Mouse (Mus musculus): ENCODE measurements at regions not wholly inside any gene's neighbourhood (a gene's known extent, or its start where the extent isn't known, plus 50 kb on each side); places are given as distances from the start of the nearest gene placed in this dataset.
A peak's percentile ranks its signal among the peaks of the same experiment; 100 is the strongest.

DNA sequence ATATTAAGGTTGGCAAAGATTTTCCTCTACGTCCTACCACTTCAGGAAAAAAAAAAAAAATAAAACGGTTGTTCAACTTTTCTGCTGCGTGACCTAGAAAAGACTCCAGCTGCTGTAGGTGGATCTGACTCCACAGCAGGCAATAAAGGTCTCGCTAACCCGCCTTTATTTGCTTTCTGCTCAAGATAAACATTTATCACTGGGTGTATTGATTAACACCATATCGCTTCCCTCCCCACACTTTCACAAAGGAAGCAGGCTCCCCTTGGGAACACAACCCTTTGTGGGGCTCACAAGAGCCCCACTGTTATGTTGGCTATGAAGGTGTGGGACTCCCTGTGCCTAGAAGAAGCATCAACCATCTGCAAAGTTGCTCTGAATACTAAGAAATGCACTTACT lies 85.1 kb downstream of the Foxa2 start:
- Histone ChIP-seq H3K4me3 (no peak overlapping the region), H3K4me1 (0 out of 2 replicates have a peak, but pooled peaks cover 3% of the 10 kb centered on the region), H3K9ac (no peak overlapping the region), H3K27ac (no peak overlapping the region), H3K4me2 (no peak overlapping the region), H3K9me3 (replicated peaks) (no peaks in the 10 kb centered on the region), H3K36me3 (no peaks in the 10 kb centered on the region), H3K27me3 (replicated peaks) (no peaks in the 10 kb centered on the region)
- 45% methylated on average over 6 of the region's 6 CpGs for WGBS (ENCODE audit: insufficient replicate concordance)
- ATAC-seq = no peak

DNA sequence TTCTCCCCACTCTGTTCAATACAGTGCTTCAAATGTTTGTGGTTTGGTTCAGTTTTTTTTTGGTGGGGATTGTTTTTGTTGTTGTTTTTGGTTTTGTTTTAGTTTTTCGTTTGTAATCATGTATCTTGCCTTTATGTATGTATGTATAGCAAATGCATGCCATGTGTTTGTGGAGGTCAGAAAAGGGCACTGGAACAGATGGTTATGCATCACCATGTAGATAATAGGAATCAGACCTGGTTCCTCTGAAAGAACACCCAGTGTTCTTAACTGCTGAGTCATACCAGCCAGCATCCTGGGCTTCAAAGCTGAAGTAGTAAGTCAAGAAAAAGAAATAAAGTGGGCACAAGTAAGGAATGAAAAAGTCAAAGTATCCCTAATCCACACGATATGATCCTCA lies 92.6 kb downstream of the Foxa2 start:
- 50% methylated on average over 2 of the region's 2 CpGs for WGBS (ENCODE audit: insufficient replicate concordance)
- no peaks in the 10 kb centered on the region for H3K36me3 ChIP-seq
- H3K27ac ChIP-seq = no peak overlapping the region
- H3K4me2 ChIP-seq = no peak overlapping the region
- no peak for ATAC-seq
- H3K27me3 ChIP-seq (replicated peaks) = no peaks in the 10 kb centered on the region
- no peak overlapping the region for H3K9ac ChIP-seq
- no peak overlapping the region for H3K4me3 ChIP-seq
- H3K9me3 ChIP-seq (replicated peaks) = no peaks in the 10 kb centered on the region
- no peaks in the 10 kb centered on the region for H3K4me1 ChIP-seq

DNA sequence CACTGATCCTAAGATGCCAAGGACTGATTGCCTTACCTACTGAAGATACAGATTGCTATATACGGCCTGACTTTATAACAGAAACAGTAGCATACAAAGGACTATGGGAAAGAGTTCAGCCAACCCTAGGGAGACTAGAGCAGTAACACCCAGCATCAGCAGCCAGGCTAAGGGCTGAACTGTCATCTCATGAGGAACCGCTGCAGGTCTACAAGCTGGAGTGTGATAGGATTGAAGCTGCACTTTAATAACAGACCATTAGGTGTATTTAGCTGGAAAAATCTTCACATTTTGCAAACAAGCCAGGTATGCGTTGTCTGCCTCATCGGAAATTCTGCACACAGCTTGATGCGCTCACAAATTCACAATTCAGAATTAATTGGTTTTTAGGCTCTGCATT lies 95.5 kb downstream of the Foxa2 start:
- WGBS (ENCODE audit: insufficient replicate concordance) = 82% methylated on average over 5 of the region's 5 CpGs

DNA sequence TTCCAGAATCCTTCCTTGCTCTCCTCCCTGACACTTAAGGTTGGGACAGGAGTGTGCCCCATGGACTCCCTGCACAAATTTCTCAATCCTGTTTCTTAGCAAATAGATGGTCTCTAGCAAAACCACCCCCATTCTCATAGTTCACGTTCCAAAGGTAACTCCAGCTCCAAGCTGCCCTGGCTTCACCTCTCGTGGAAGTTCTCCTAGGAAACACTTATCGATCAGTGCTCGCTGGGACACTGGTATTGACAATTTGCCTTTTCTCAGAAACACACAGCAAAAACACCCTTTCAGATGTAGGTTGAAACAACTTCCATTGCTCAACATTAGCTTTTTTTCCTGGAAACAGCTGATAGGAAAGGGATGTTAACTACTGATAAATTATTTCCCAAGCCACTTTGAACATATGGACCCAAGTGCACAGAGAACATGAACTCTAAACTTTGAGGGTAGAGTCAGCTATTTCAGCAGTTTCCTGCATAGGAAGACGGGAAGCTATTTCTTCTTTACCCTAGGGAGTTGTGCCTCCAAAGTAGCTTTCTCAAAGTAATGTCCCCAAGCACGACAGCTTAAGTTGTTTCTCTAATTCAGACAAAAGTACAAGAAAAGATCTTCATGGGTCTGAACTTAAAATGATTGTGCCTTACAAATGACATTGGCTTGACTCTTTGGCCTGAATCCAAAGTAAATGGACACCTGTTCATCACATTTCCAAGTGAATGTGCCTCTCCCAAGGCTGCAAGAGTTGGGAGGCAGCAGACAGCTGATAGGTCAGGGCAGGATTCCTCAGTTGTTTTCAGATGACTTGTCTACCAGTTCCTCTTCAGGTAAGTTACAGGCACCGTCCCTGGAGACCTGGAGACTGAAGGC lies 102.4 kb downstream of the Foxa2 start:
- Histone ChIP-seq H3K9me3 (replicated peaks) (no peaks in the 10 kb centered on the region), H3K4me2 (no peak overlapping the region), H3K9ac (no peak overlapping the region), H3K27ac (no peak overlapping the region), H3K27me3 (replicated peaks) (no peaks in the 10 kb centered on the region), H3K36me3 (no peaks in the 10 kb centered on the region), H3K4me1 (0 out of 2 replicates have a peak, but pooled peaks cover 4% of the 10 kb centered on the region), H3K4me3 (no peak overlapping the region)
- no peak for ATAC-seq
- 60% methylated on average over 7 of the region's 7 CpGs for WGBS (ENCODE audit: insufficient replicate concordance)

More for the DNA sequence above, 95.5 kb downstream of the Foxa2 start:
- Histone ChIP-seq H3K27ac (no peak overlapping the region), H3K9me3 (replicated peaks) (no peaks in the 10 kb centered on the region), H3K9ac (no peak overlapping the region), H3K36me3 (no peaks in the 10 kb centered on the region), H3K27me3 (replicated peaks) (no peaks in the 10 kb centered on the region), H3K4me1 (no peaks in the 10 kb centered on the region), H3K4me3 (no peak overlapping the region), H3K4me2 (no peak overlapping the region)
- no peak for ATAC-seq

DNA sequence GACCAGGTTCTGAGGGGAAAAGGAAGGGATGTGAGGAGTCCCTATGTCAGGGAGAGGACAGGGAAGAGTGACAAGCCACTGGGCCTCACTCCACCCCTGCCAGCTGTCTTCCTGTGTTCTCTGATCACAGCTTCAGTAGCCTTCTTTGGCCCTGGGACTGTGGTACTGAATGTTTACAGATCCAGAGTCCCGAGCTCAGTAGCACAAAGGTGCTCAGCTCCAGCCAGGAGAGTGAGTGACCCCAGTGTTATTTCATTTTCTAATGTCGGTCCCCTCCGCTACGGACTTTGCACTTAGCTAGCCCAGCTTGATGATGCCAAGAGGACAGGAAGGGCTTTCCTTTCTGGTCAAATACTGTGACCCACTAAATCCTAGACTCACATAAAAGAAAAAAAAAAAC lies 104.2 kb downstream of the Foxa2 start:
- ATAC-seq = peak; percentile 80
- Histone ChIP-seq H3K4me1 (0 out of 2 replicates have a peak, but pooled peaks cover 4% of the 10 kb centered on the region), H3K4me3 (no peak overlapping the region), H3K9ac (no peak overlapping the region), H3K4me2 (no peak overlapping the region), H3K27me3 (replicated peaks) (no peaks in the 10 kb centered on the region), H3K36me3 (no peaks in the 10 kb centered on the region), H3K27ac (0 out of 2 replicates have a peak overlapping the region, but pooled peaks have one; percentile 10), H3K9me3 (replicated peaks) (no peaks in the 10 kb centered on the region)
- 65% methylated on average over 4 of the region's 4 CpGs for WGBS (ENCODE audit: insufficient replicate concordance)

DNA sequence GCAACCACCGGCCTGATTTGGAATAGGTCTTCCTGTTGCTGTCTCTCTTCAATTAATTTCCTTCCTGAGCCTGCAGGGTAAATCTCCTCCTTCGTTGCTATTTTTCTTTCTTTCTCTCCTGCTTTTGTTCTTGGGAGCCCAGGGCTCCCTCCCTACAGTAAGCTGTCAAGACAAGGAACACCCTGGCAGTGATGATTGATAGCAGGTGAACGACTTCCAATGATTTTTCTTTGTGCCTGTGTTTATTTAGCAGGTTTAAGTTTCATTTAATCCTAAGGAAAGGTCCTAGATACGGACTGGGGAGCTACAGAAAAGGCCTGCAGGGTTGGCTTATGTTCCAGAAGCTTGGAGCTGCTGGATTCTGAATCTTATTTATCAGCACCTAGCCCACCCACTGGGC lies 105.5 kb downstream of the Foxa2 start:
- Histone ChIP-seq H3K36me3 (no peaks in the 10 kb centered on the region), H3K27me3 (replicated peaks) (no peaks in the 10 kb centered on the region), H3K9ac (no peak overlapping the region), H3K4me2 (no peak overlapping the region), H3K27ac (no peak overlapping the region), H3K9me3 (replicated peaks) (no peaks in the 10 kb centered on the region), H3K4me1 (0 out of 2 replicates have a peak, but pooled peaks cover 4% of the 10 kb centered on the region), H3K4me3 (no peak overlapping the region)
- WGBS (ENCODE audit: insufficient replicate concordance) = 26% methylated on average over 4 of the region's 4 CpGs
- ATAC-seq = no peak

DNA sequence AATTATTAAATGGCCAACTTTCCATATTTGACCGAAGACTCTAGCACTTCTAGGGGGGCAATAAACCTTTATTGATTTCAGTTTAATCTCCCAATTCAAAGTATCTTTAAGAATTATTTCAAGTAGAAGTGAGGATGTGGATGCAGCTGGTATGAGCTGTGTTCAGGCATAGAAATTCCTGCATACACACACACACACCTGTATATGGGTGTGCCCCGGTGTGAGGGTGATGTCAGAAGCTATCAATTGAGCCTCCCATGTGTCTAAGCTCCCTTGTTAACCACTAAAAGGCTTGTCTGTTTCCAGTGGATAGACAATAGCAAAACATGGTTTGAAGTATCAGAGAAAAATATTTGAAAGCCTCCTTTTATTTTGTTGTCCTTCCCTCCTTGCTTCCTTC lies 114.3 kb downstream of the Foxa2 start:
- WGBS (ENCODE audit: insufficient replicate concordance) = 65% methylated on average over 2 of the region's 2 CpGs
- ATAC-seq = no peak

DNA sequence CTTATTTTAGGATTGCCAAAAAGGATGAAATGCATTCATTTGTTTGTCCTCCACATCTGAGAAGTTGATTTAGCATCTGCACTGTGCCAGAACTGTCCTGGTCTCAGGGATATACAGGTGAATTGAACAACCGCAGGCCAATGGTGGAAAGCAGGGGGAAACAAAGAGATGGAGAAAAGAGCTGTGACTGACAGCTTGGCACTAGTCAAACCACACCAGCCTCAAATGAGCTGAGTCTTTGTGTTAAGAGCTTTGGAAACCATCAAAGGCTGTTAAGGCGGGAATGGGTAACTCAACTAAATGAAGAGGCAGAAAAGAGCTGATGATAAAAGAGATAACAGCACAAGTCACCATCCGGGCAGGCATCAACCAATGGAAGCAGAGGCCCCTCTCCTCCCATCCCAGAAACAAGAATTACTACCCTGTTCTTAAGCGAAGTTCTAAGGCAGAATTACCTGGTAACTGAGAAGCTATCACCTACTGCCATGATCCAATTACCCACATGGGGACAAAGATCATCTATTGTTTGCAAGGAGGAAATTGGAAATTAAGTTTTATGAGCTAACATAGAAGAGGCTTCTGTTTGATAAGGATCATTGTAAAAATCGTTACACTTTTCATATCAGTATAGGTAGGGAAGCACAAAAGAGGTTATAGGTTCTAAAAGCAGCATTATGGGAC lies 117.6 kb downstream of the Foxa2 start:
- no peak overlapping the region for H3K9ac ChIP-seq
- no peaks in the 10 kb centered on the region for H3K9me3 ChIP-seq (replicated peaks)
- no peaks in the 10 kb centered on the region for H3K27me3 ChIP-seq (replicated peaks)
- ATAC-seq = no peak
- H3K4me1 ChIP-seq = no peaks in the 10 kb centered on the region
- no peak overlapping the region for H3K4me2 ChIP-seq
- no peak overlapping the region for H3K27ac ChIP-seq
- no peak overlapping the region for H3K4me3 ChIP-seq
- no peaks in the 10 kb centered on the region for H3K36me3 ChIP-seq
- WGBS (ENCODE audit: insufficient replicate concordance) = 48% methylated on average over 5 of the region's 5 CpGs

More for the DNA sequence above, 114.3 kb downstream of the Foxa2 start:
- no peak overlapping the region for H3K9ac ChIP-seq
- no peak overlapping the region for H3K4me2 ChIP-seq
- H3K9me3 ChIP-seq (replicated peaks) = no peaks in the 10 kb centered on the region
- no peak overlapping the region for H3K27ac ChIP-seq
- no peaks in the 10 kb centered on the region for H3K4me1 ChIP-seq
- no peak overlapping the region for H3K4me3 ChIP-seq
- H3K36me3 ChIP-seq = no peaks in the 10 kb centered on the region
- no peaks in the 10 kb centered on the region for H3K27me3 ChIP-seq (replicated peaks)

DNA sequence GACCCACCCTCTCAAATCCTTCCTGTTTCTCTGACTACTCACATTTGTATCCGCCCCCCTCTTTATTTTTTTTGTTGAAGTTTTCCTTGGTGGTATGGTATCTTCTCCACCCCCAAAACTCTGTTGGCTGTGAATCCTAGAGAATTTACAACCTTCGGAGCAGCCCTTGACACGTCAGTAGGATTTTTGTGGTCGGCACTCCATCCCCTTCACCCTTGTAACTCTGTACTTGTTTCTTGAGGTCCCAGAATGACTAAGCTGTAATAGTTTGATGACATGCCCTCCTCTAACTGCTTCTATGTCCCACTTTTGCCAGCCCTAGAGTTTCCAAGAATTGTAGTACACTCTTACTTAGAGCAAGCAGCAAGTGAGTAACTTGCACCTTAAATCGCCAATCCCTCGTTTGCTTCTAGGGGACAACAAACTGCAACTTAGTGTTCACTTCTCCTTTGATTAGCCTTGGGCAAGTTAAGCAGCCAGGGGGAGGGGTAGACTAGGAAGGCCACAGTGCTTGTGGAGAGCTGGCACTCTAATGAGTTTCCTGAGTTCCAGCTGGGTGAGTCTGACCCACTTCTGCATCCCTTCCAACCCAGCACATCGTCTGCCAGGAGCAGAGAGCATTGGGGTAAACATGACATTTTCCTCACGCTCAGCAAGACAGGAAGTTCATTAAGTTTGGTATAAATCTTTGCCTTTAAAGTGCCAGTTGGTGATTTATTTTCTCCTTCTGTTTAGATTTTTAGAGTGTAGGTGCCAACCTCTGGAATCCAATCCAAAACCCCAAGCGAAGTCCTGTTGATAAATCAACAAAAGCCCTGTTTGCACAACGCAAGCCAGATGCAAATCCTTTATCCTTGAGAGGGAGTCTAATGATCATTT lies 118.7 kb downstream of the Foxa2 start:
- Histone ChIP-seq H3K27me3 (replicated peaks) (no peaks in the 10 kb centered on the region), H3K4me1 (no peaks in the 10 kb centered on the region), H3K9ac (no peak overlapping the region), H3K4me3 (no peak overlapping the region), H3K36me3 (no peaks in the 10 kb centered on the region), H3K27ac (no peak overlapping the region), H3K9me3 (replicated peaks) (no peaks in the 10 kb centered on the region), H3K4me2 (no peak overlapping the region)
- no peak for ATAC-seq
- WGBS (ENCODE audit: insufficient replicate concordance) = 48% methylated on average over 10 of the region's 10 CpGs

DNA sequence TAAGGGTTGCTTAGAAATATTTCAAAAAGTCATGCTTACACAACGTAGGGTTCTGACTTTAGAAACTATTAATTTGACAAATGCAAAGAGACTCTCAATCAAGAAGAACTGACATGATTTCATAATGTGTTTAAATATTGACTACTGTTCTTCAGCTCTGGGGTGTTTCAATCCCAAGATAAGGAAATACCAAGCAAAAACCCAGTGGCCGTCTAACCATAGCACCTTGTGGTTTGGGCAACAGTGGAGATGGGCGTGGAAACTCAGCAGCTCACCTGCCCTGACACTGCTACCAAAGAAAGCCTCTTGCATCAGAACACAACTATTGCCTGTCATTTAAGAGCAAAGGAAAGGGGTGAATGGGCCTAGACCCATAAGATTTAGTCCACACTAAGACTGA lies 119.9 kb downstream of the Foxa2 start:
- WGBS (ENCODE audit: insufficient replicate concordance) = 56% methylated on average over 3 of the region's 3 CpGs
- H3K9ac ChIP-seq = no peak overlapping the region
- no peak overlapping the region for H3K4me3 ChIP-seq
- ATAC-seq = no peak
- H3K4me1 ChIP-seq = no peaks in the 10 kb centered on the region
- H3K9me3 ChIP-seq (replicated peaks) = no peaks in the 10 kb centered on the region
- no peaks in the 10 kb centered on the region for H3K27me3 ChIP-seq (replicated peaks)
- no peak overlapping the region for H3K4me2 ChIP-seq
- H3K27ac ChIP-seq = no peak overlapping the region
- no peaks in the 10 kb centered on the region for H3K36me3 ChIP-seq

DNA sequence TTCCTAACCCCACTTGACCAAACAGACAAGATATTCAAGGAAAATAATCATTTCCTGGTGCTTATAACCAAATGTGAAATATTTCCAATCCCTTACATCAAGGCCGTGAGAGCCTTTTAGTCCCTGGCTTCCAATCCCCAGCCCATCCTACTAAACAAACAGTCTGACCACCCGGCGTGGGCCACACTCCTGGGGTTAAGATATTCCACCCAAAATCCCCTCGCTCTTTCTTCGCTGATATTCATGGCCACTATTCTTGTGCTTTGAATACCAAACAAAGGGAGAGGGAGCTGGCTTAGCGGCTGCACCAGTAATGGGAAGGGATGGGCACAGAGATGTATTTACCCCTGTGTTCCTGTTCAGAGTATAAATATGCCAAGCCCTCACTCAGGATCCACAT lies 139.4 kb downstream of the Foxa2 start:
- no peak overlapping the region for H3K4me2 ChIP-seq
- 74% methylated on average over 6 of the region's 6 CpGs for WGBS (ENCODE audit: insufficient replicate concordance)
- no peaks in the 10 kb centered on the region for H3K9me3 ChIP-seq (replicated peaks)
- no peaks in the 10 kb centered on the region for H3K4me1 ChIP-seq
- no peak overlapping the region for H3K4me3 ChIP-seq
- H3K27me3 ChIP-seq (replicated peaks) = no peaks in the 10 kb centered on the region
- no peaks in the 10 kb centered on the region for H3K36me3 ChIP-seq
- H3K27ac ChIP-seq = no peak overlapping the region
- no peak for ATAC-seq
- no peak overlapping the region for H3K9ac ChIP-seq
